16 mouse cellular contexts compared by ENCODE assay signal in genomic region chr2:119607023-119607422, GRCm38 (mm10). TPM values are rescaled to one million over a fixed set of nuclear protein-coding genes. Genes with fewer than 3 reads are reported as not detected.
A peak's percentile ranks its signal among the peaks of the same experiment; 100 is the strongest.
DNase-seq lines count a peak whose midpoint lies in the region; ATAC-seq and TF ChIP-seq lines count a peak whose summit lies in the region.
"Had no signal": no experiment of that assay in that cellular context is flagged by ENCODE, and none has a peak within 500 bp of the region (broad histone marks: within the 10 kb centered on the region; RNA-seq: fewer than 3 reads in every experiment).

No protein-coding gene starts in this region.

- 45% methylated on average over 4 of the region's 4 CpGs for WGBS in liver, embryonic 14.5 days (ENCODE audit: insufficient replicate concordance)
- WGBS in hindbrain, postnatal 0 days, result 96% methylated on average over 4 of the region's 4 CpGs

- H3K36me3 ChIP-seq in liver, embryonic 14.5 days (replicated peaks; ENCODE audit: control insufficient read depth, insufficient read depth, low read depth), result peaks cover 81% of the 10 kb centered on the region
- H3K36me3 ChIP-seq in hindbrain, postnatal 0 days (ENCODE audit: insufficient read depth, low read length), result peaks cover 7% of the 10 kb centered on the region; the same call in 1 of the 2 replicates

- H3K4me1 ChIP-seq in liver, embryonic 14.5 days (replicated peaks; ENCODE audit: control insufficient read depth in 2 of 2, insufficient read depth in 2 of 2, low read length in 1 of 2), result peaks cover 43 to 45% of the 10 kb centered on the region in 2 experiments
- no peaks in the 10 kb centered on the region for H3K4me1 ChIP-seq in hindbrain, postnatal 0 days (ENCODE audit: insufficient read depth, low read length)
- H3K4me1 ChIP-seq: forebrain, embryonic 10.5 days; limb, embryonic 12.5 days had no signal

- peak; percentile 64 for TF ChIP-seq EP300 in liver, embryonic 14.5 days (IDR thresholded peaks at IDR 0.05; ENCODE audit: low read depth)

- no peak overlapping the region for H3K4me3 ChIP-seq in liver, embryonic 14.5 days (ENCODE audit: insufficient read depth in 1 of 2, low read depth in 2 of 2, low read length in 2 of 2)
- no peak overlapping the region for H3K4me3 ChIP-seq in hindbrain, postnatal 0 days (ENCODE audit: low read length)
- H3K4me3 ChIP-seq: forebrain, embryonic 10.5 days; gastrocnemius, adult 2 months; limb, embryonic 12.5 days had no signal

- H3K9ac ChIP-seq in liver, embryonic 14.5 days (replicated peaks), result no peak overlapping the region
- no peak overlapping the region for H3K9ac ChIP-seq in hindbrain, postnatal 0 days (replicated peaks; ENCODE audit: low read length)
- H3K9ac ChIP-seq: limb, embryonic 12.5 days had no signal

- H3K27ac ChIP-seq in liver, embryonic 14.5 days, result peak overlapping the region; percentile 89
- H3K27ac ChIP-seq in hindbrain, postnatal 0 days, result no peak overlapping the region
- H3K27ac ChIP-seq: forebrain, embryonic 10.5 days; gastrocnemius, adult 2 months; limb, embryonic 12.5 days; macrophage had no signal

- no peaks in the 10 kb centered on the region for H3K27me3 ChIP-seq in liver, embryonic 14.5 days (ENCODE audit: control insufficient read depth, insufficient read depth, low read length)
- no peaks in the 10 kb centered on the region for H3K27me3 ChIP-seq in hindbrain, postnatal 0 days (ENCODE audit: insufficient read depth, low read length)
- H3K27me3 ChIP-seq: limb, embryonic 12.5 days had no signal

- ATAC-seq in erythroid progenitor cell, adult 5-6 weeks (replicated peaks; ENCODE audit: low FRiP score, poor library complexity, severe bottlenecking), result peak; percentile 82
- peak; percentile 47 for ATAC-seq in liver, embryonic 14.5 days (ENCODE audit: insufficient read depth)
- ATAC-seq in hindbrain, postnatal 0 days, result no peak

- intact Hi-C loops in heart, postnatal 14 days (cut with DNase I), result no loop called here

- DNase-seq in lung, postnatal 36 days, result peak; percentile 5
- no peak for DNase-seq in lung, postnatal 10 days
- DNase-seq in liver, embryonic 14.5 days (ENCODE audit: low read depth in 3 of 3, low spot score in 3 of 3), result peak; percentile 33 to 73 (median 52)
- DNase-seq in urinary bladder, postnatal 36 days (ENCODE audit: low spot score in 2 of 2), result no peak
- DNase-seq in hindbrain, postnatal 0 days (ENCODE audit: low spot score), result no peak
- DNase-seq in heart, postnatal 14 days, result no peak
- DNase-seq: adrenal gland, postnatal 10 days; cerebellum, postnatal 14 days; gastrocnemius, adult 2 months; kidney, adult 11 months; retina, postnatal 1 day had no signal

- TF ChIP-seq CTCF in liver, embryonic 14.5 days (IDR thresholded peaks at IDR 0.05; ENCODE audit: low read depth), result peak; percentile 73
- TF ChIP-seq CTCF in hindbrain, postnatal 0 days (IDR thresholded peaks at IDR 0.05; ENCODE audit: low read depth), result no peak

- peak overlapping the region; percentile 23 for H3K4me2 ChIP-seq in liver, embryonic 14.5 days (ENCODE audit: low read depth)
- no peak overlapping the region for H3K4me2 ChIP-seq in hindbrain, postnatal 0 days (ENCODE audit: low read depth, low read length)
- H3K4me2 ChIP-seq: heart, embryonic 11.5 days; limb, embryonic 12.5 days had no signal

- no peaks in the 10 kb centered on the region for H3K9me3 ChIP-seq in liver, embryonic 14.5 days (ENCODE audit: control insufficient read depth, low read length)
- no peaks in the 10 kb centered on the region for H3K9me3 ChIP-seq in hindbrain, postnatal 0 days (ENCODE audit: low read length)
- H3K9me3 ChIP-seq: forebrain, embryonic 10.5 days; limb, embryonic 12.5 days had no signal

RNA-seq across cellular contexts. Expression of gene Nusap1, which starts 11.1 kb away (rescaled TPM):
- total RNA-seq in erythroid progenitor cell, adult 5-6 weeks (2015; ENCODE audit: low replicate concordance), result 358 and 360 TPM in 2 replicates
- 406 and 409 TPM in 2 replicates for total RNA-seq in erythroid progenitor cell, adult 5-6 weeks (2017; ENCODE audit: low replicate concordance)
- polyA plus RNA-seq in liver, embryonic 14.5 days (2012; rRNA removed), result 24.3 and 45.1 TPM in 2 replicates
- polyA plus RNA-seq in liver, embryonic 14.5 days (2014; fragmentation: Nextera tagmentation; extraction: Ambion mirVana), result 88.3 and 88.4 TPM in 2 replicates
- total RNA-seq in hindbrain, postnatal 0 days (2014; rRNA removed), result 7.1 and 8.4 TPM in 2 replicates
- 13.3 and 13.8 TPM in 2 replicates for polyA plus RNA-seq in hindbrain, postnatal 0 days (2015; fragmentation: Nextera tagmentation; extraction: Ambion mirVana)
- total RNA-seq in heart, postnatal 14 days (2021), result 1 to 10 TPM; 3.6 to 6.4 TPM

RNA-seq across cellular contexts. Expression of gene Oip5, which starts 11.2 kb away (rescaled TPM):
- 68.1 and 71.7 TPM in 2 replicates for total RNA-seq in erythroid progenitor cell, adult 5-6 weeks (2015; ENCODE audit: low replicate concordance)
- total RNA-seq in erythroid progenitor cell, adult 5-6 weeks (2017; ENCODE audit: low replicate concordance), result 32.5 and 94.3 TPM in 2 replicates
- polyA plus RNA-seq in liver, embryonic 14.5 days (2012; rRNA removed), result 22.6 and 23.9 TPM in 2 replicates
- polyA plus RNA-seq in liver, embryonic 14.5 days (2014; fragmentation: Nextera tagmentation; extraction: Ambion mirVana), result 30.1 and 37.8 TPM in 2 replicates
- total RNA-seq in hindbrain, postnatal 0 days (2014; rRNA removed), result 5.8 and 6.2 TPM in 2 replicates
- 6.0 and 6.4 TPM in 2 replicates for polyA plus RNA-seq in hindbrain, postnatal 0 days (2015; fragmentation: Nextera tagmentation; extraction: Ambion mirVana)
- 1 to 10 TPM in 1 of 2 experiments, under 1 TPM in 1; 0.74 to 1.6 TPM for total RNA-seq in heart, postnatal 14 days (2021)
- total RNA-seq: gastrocnemius, adult 2 months had no signal

RNA-seq across cellular contexts. Expression of gene Ndufaf1, which starts 55.6 kb away (rescaled TPM):
- total RNA-seq in erythroid progenitor cell, adult 5-6 weeks (2015; ENCODE audit: low replicate concordance), result 8.4 and 9.0 TPM in 2 replicates
- total RNA-seq in erythroid progenitor cell, adult 5-6 weeks (2017; ENCODE audit: low replicate concordance), result 5.4 and 6.2 TPM in 2 replicates
- 7.1 and 11.7 TPM in 2 replicates for polyA plus RNA-seq in liver, embryonic 14.5 days (2012; rRNA removed)
- 28.5 and 30.2 TPM in 2 replicates for polyA plus RNA-seq in liver, embryonic 14.5 days (2014; fragmentation: Nextera tagmentation; extraction: Ambion mirVana)
- 16.3 and 18.2 TPM in 2 replicates for total RNA-seq in hindbrain, postnatal 0 days (2014; rRNA removed)
- 45.5 and 50.2 TPM in 2 replicates for polyA plus RNA-seq in hindbrain, postnatal 0 days (2015; fragmentation: Nextera tagmentation; extraction: Ambion mirVana)
- total RNA-seq in heart, postnatal 14 days (2021), result 10 to 100 TPM; 59.2 to 64.1 TPM

RNA-seq across cellular contexts. Expression of gene Chp1, which starts 59.5 kb away (rescaled TPM):
- total RNA-seq in erythroid progenitor cell, adult 5-6 weeks (2015; ENCODE audit: low replicate concordance), result 76.7 and 89.7 TPM in 2 replicates
- 53.0 and 61.0 TPM in 2 replicates for total RNA-seq in erythroid progenitor cell, adult 5-6 weeks (2017; ENCODE audit: low replicate concordance)
- polyA plus RNA-seq in liver, embryonic 14.5 days (2012; rRNA removed), result 28.1 and 31.3 TPM in 2 replicates
- 47.5 and 49.3 TPM in 2 replicates for polyA plus RNA-seq in liver, embryonic 14.5 days (2014; fragmentation: Nextera tagmentation; extraction: Ambion mirVana)
- total RNA-seq in hindbrain, postnatal 0 days (2014; rRNA removed), result 49.2 and 54.8 TPM in 2 replicates
- polyA plus RNA-seq in hindbrain, postnatal 0 days (2015; fragmentation: Nextera tagmentation; extraction: Ambion mirVana), result 51.4 and 52.4 TPM in 2 replicates
- total RNA-seq in heart, postnatal 14 days (2021), result 10 to 100 TPM; 90.3 to 91.6 TPM

RNA-seq across cellular contexts. Expression of gene Exd1, which starts 59.6 kb away (rescaled TPM):
- not detected in 2 replicates for total RNA-seq in erythroid progenitor cell, adult 5-6 weeks (2015; ENCODE audit: low replicate concordance)
- total RNA-seq in erythroid progenitor cell, adult 5-6 weeks (2017; ENCODE audit: low replicate concordance), result 0.90 TPM in 1 of 2 replicates, not detected in the other
- polyA plus RNA-seq in liver, embryonic 14.5 days (2012; rRNA removed), result 0.11 and 0.12 TPM in 2 replicates
- polyA plus RNA-seq in liver, embryonic 14.5 days (2014; fragmentation: Nextera tagmentation; extraction: Ambion mirVana), result 0.14 and 0.15 TPM in 2 replicates
- total RNA-seq in hindbrain, postnatal 0 days (2014; rRNA removed), result 0.83 and 1.2 TPM in 2 replicates
- 0.58 and 0.74 TPM in 2 replicates for polyA plus RNA-seq in hindbrain, postnatal 0 days (2015; fragmentation: Nextera tagmentation; extraction: Ambion mirVana)
- total RNA-seq in heart, postnatal 14 days (2021), result under 1 TPM; 0.07 to 0.10 TPM

Comparison
In these comparisons a context has a peak if more than half of its experiments do, and no peak if none do; other contexts are left out.
1. DNase-seq: peak in lung, postnatal 36 days (single experiment) and liver, embryonic 14.5 days (3 of 3); none in lung, postnatal 10 days (single experiment), urinary bladder, postnatal 36 days (0 of 2), hindbrain, postnatal 0 days (single experiment) and heart, postnatal 14 days (0 of 2).
2. RNA of gene Nusap1, which starts 11.1 kb away (total RNA-seq): 358 to 409 TPM in erythroid progenitor cell, adult 5-6 weeks; 7.1 to 8.4 TPM in hindbrain, postnatal 0 days and 3.6 to 6.4 TPM in heart, postnatal 14 days; every median in the first group is over 10 times any median in the second.